Mouse (Mus musculus) liver, adult 2 months (tissue): Measurements from ENCODE around the gene Ctns. TPM values are rescaled to one million over a fixed set of nuclear protein-coding genes. Genes with fewer than 3 reads are reported as not detected.

Experiments
- DNase-seq: peaks from one replicate; pipeline ENCODE4 v3.0.0-alpha.2; 2011; ENCODE audit warnings: low read depth, low spot score; ENCODE audit errors: extremely low read depth
- H3K27ac ChIP-seq: fragments of 200-500 bp; replicated peaks from 2 replicates; pipeline ENCODE4 v1.5.1; 2012; ENCODE audit warnings: low read depth, mild to moderate bottlenecking, control low read depth, inconsistent platforms, low read length; ENCODE audit not compliant: insufficient read depth
- H3K27me3 ChIP-seq: fragments of 200-500 bp; 2 replicates; pipeline ENCODE4 v1.6.1; 2012; ENCODE audit warnings: mild to moderate bottlenecking, moderate library complexity, low read length, inconsistent platforms; ENCODE audit not compliant: control insufficient read depth, insufficient read depth
- H3K36me3 ChIP-seq: fragments of 200-500 bp; 2 replicates; pipeline ENCODE4 v1.6.1; 2012; ENCODE audit warnings: low read length, inconsistent platforms; ENCODE audit not compliant: control insufficient read depth, insufficient read depth
- H3K4me1 ChIP-seq: fragments of 200-500 bp; 2 replicates; pipeline ENCODE4 v1.6.1; 2011; ENCODE audit warnings: low read length; ENCODE audit not compliant: control insufficient read depth, insufficient read depth
- H3K4me3 ChIP-seq: fragments of 200-500 bp; 2 replicates; pipeline ENCODE4 v1.5.1; 2011; ENCODE audit warnings: low read depth, mild to moderate bottlenecking, control low read depth, low read length, moderate library complexity; ENCODE audit not compliant: insufficient read depth
- H3K79me2 ChIP-seq: fragments of 200-500 bp; 2 replicates; pipeline ENCODE4 v1.6.1; 2012; ENCODE audit warnings: inconsistent platforms, mild to moderate bottlenecking, low read length, moderate library complexity; ENCODE audit not compliant: control insufficient read depth, insufficient read depth
- H3K9ac ChIP-seq: fragments of 200-500 bp; 2 replicates; pipeline ENCODE4 v1.6.1; 2012; ENCODE audit warnings: low read depth, mild to moderate bottlenecking, control low read depth, inconsistent platforms, low read length
- CTCF ChIP-seq: fragments of 200-500 bp; IDR thresholded peaks from 2 replicates; pipeline ENCODE4 v1.5.1; 2011; ENCODE audit warnings: low read depth, low read length, control low read depth
- POLR2A ChIP-seq: fragments of 200-500 bp; IDR thresholded peaks from 2 replicates; pipeline ENCODE4 v1.6.1; 2011; ENCODE audit warnings: low read length, control low read depth; ENCODE audit not compliant: insufficient read depth; ENCODE audit errors: extremely low read depth
- WGBS: fragments of 180-500 bp; shearing (Covaris S2); methylation state at CpG from one replicate; pipeline ENCODE4 v1.1.7; 2018; 5-methylcytosine and 5-hydroxymethylcytosine counted together
- polyA plus RNA-seq: library from polyadenylated mRNA; depleted of rRNA; stranded (reverse); fragments of >200 nt; gene quantifications from 2 replicates; pipeline ENCODE4 v1.2.3, GENCODE M21; 2012
- total RNA-seq: library from RNA; depleted of rRNA; stranded (reverse); fragments of >200 nt; gene quantifications from 2 replicates; pipeline ENCODE4 v1.2.3, GENCODE M21; 2014

Ctns gene
- total and polyA plus RNA-seq, 2 experiments = 11.5 to 16.6 TPM

DNA sequence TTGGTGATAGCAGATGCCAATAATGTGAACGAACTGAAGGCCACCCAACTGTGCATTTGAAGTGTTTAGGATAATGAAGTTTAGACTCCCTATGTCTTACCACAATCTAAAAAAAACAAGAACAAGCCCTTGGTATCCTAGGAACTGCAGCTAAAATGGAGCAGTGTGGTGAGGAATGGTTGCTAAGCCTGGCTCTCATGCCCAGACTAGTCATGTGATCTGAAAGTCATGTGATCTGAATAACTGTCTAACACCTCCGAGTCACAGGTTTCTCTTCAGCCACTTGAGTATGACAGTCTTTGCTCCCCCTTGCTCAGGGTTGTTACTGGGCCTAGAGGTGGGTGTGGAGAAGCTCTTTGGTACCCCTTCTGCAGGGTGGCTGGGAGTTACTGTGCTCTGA, 33.7 kb upstream of the Ctns start:
- H3K27me3 ChIP-seq = no peaks in the 10 kb centered on the region
- no peak overlapping the region for H3K4me3 ChIP-seq
- TF ChIP-seq POLR2A (no peak), CTCF (no peak)
- no peaks in the 10 kb centered on the region for H3K79me2 ChIP-seq
- H3K36me3 ChIP-seq = no peaks in the 10 kb centered on the region
- 81% methylated on average over 2 of the region's 2 CpGs for WGBS
- H3K4me1 ChIP-seq = peaks cover 10% of the 10 kb centered on the region; the same call in 1 of the 2 replicates
- no peak overlapping the region for H3K27ac ChIP-seq
- H3K9ac ChIP-seq = no peak overlapping the region
- no peak for DNase-seq

GRCm38 (mm10) chr11:73230081-73230480, 31.2 kb upstream of the Ctns start:
- Histone ChIP-seq H3K9ac (no peak overlapping the region), H3K4me3 (no peak overlapping the region), H3K27ac (no peak overlapping the region), H3K4me1 (peaks cover 3% of the 10 kb centered on the region; the same call in 1 of the 2 replicates), H3K79me2 (no peaks in the 10 kb centered on the region), H3K27me3 (no peaks in the 10 kb centered on the region), H3K36me3 (no peaks in the 10 kb centered on the region)
- 35% methylated on average over 5 of the region's 5 CpGs for WGBS
- no peak for TF ChIP-seq POLR2A
- TF ChIP-seq CTCF = no peak
- DNase-seq = peak; percentile 93

DNA sequence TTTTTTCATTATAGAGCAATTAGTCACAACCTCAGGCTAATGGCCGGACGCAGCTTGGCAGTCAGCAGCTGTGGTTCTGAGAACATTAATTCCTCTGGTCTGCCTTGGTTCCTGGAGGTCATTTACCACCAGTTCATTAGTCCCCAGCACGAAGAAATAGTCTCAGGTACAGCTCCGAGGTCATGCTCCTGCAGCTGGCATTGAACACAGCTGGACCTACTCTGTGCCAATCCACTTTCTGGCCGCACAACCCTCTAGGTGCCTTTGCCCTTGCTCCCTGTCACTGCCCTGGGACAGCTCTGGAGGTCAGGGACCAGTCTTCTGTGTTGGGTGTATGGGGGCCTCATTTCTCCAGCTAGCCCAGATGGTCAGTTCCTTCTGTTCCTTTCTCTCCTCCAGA, 30.0 kb upstream of the Ctns start:
- no peaks in the 10 kb centered on the region for H3K36me3 ChIP-seq
- TF ChIP-seq CTCF (no peak), POLR2A (no peak)
- no peak overlapping the region for H3K27ac ChIP-seq
- no peak overlapping the region for H3K4me3 ChIP-seq
- peaks cover 6% of the 10 kb centered on the region; the same call in 1 of the 2 replicates for H3K4me1 ChIP-seq
- 21% methylated on average over 5 of the region's 5 CpGs for WGBS
- H3K79me2 ChIP-seq = no peaks in the 10 kb centered on the region
- no peaks in the 10 kb centered on the region for H3K27me3 ChIP-seq
- DNase-seq = peak; percentile 92
- no peak overlapping the region for H3K9ac ChIP-seq

DNA sequence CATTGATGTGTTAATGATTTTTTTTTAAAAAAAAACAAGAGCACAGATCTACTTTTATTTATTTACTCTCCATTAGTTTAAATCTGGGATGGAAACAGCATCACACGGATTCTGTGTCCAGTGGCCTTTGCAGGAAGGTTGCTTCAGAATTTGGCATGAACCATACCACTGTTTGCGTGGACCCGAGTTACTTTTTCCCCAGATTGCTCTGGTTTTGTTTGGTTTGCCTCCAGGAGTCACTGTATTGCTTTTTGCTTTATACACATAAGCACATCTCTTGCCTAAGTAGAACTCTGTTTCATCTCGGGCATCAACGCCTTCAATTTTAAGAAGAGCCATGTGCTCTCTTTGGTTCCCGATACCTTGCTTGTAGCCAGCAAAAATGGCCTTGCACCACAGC, 27.0 kb upstream of the Ctns start:
- H3K9ac ChIP-seq = no peak overlapping the region
- H3K4me3 ChIP-seq = no peak overlapping the region
- H3K27me3 ChIP-seq = no peaks in the 10 kb centered on the region
- peaks cover 6% of the 10 kb centered on the region; the same call in 1 of the 2 replicates for H3K4me1 ChIP-seq
- DNase-seq = peak; percentile 83
- no peak overlapping the region for H3K27ac ChIP-seq
- no peak for TF ChIP-seq POLR2A
- TF ChIP-seq CTCF = no peak
- 38% methylated on average over 6 of the region's 6 CpGs for WGBS
- H3K36me3 ChIP-seq = peaks cover 17% of the 10 kb centered on the region
- no peaks in the 10 kb centered on the region for H3K79me2 ChIP-seq

GRCm38 (mm10) chr11:73223966-73224365, 25.1 kb upstream of the Ctns start:
- WGBS = 60% methylated on average over 2 of the region's 2 CpGs
- H3K4me3 ChIP-seq = no peak overlapping the region
- H3K27me3 ChIP-seq = no peaks in the 10 kb centered on the region
- TF ChIP-seq CTCF (peak; percentile 52), POLR2A (no peak)
- peaks cover 29% of the 10 kb centered on the region for H3K36me3 ChIP-seq
- no peak overlapping the region for H3K27ac ChIP-seq
- peaks cover 3% of the 10 kb centered on the region; the same call in 1 of the 2 replicates for H3K4me1 ChIP-seq
- H3K9ac ChIP-seq = no peak overlapping the region
- peak; percentile 47 for DNase-seq
- H3K79me2 ChIP-seq = no peaks in the 10 kb centered on the region

DNA sequence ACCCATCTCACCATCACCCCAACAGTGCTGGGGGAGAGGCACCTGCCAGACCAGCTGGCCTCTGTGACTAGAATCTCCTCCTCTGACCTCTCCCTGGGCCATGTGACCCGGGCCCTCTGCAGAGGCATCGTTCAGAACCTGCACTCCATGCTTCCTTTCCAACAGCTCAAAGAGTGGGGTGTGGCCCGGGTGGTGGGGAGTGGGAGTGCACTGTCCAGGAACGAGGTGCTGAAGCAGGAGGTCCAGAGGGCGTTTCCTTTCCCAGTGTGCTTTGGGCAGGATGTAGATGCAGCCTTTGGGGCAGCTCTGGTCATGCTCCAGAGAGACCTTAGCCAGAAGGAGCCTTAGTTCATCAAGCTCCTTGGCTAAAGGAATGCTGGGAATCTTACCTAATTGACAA, 24.0 kb upstream of the Ctns start:
- no peak for DNase-seq
- H3K36me3 ChIP-seq = peaks cover 40% of the 10 kb centered on the region
- TF ChIP-seq POLR2A = no peak
- no peak for TF ChIP-seq CTCF
- H3K4me3 ChIP-seq = no peak overlapping the region
- no peaks in the 10 kb centered on the region for H3K27me3 ChIP-seq
- H3K27ac ChIP-seq = no peak overlapping the region
- peaks cover 3% of the 10 kb centered on the region; the same call in 1 of the 2 replicates for H3K4me1 ChIP-seq
- no peaks in the 10 kb centered on the region for H3K79me2 ChIP-seq
- 65% methylated on average over 5 of the region's 5 CpGs for WGBS
- H3K9ac ChIP-seq = no peak overlapping the region
